Mouse (Mus musculus) gastrocnemius, postnatal 25 days (tissue): ENCODE data around the gene Rtel1. TPM values are rescaled to one million over a fixed set of nuclear protein-coding genes. Genes with fewer than 3 reads are reported as not detected.

Experiments
- DNase-seq: peaks from one replicate; pipeline ENCODE4 v3.0.0; 2022
- total RNA-seq, 2 experiments: library from RNA; stranded (reverse); gene quantifications; 1 replicate in 1 of 2; 2 replicates in 1 of 2; pipeline ENCODE4 v1.2.3; 2021

The Rtel1 gene
- total RNA-seq, 2 experiments from 2014 or later, result 9.9 to 14.9 TPM

GRCm38 (mm10) chr2:181322136-181322535 is 2.6 kb downstream of the Rtel1 start:
- no peak for DNase-seq

- DNase-seq, result no peak
Observed at GRCm38 (mm10) chr2:181326098-181326497, 6.6 kb downstream of the Rtel1 start.

DNA sequence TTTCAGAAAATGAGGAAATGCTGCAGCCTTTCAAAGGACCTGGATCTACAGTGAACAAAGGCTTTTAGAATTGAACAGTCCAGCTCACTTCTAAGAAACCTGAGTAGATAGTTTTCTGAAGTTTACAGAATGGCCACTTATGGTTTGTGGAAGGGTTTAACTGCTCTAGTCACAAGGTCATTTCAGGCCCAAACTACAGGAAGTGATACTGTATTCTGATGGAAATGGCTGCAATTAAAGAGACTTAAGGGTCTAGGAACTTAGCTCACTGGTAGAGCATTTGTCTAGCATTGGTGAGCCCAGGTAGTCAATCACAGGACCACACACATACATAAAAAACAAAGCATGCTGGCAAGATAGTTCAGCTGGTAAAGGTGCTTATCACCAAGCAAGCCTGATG is 13.0 kb downstream of the Rtel1 start:
- no peak for DNase-seq

GRCm38 (mm10) chr2:181334023-181334422 is 14.5 kb downstream of the Rtel1 start:
- DNase-seq, result peak; percentile 28

DNA sequence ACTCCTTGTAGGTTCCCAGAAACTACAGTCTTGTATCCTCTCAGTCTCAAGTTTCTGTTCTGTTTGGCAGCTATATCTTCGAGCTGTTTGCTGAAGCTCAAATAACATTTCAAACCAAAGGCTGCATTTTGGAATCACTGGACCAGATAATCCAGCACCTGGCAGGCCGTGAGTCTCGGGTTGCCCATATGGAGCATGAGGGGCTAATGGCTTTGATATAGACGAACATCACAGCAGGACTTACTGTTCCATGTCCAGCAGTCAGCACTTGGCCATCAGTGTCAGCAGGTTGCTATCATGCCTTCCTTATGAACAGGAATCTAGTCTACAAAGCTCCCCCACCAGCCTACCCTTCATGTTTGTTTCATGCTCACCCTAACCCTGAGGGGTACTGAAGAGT is 20.9 kb downstream of the Rtel1 start:
- no peak for DNase-seq

- DNase-seq, result no peak
Observed at GRCm38 (mm10) chr2:181342766-181343165, 23.2 kb downstream of the Rtel1 start.

- DNase-seq, result no peak
Observed at GRCm38 (mm10) chr2:181356780-181357179, 37.2 kb downstream of the Rtel1 start.

DNA sequence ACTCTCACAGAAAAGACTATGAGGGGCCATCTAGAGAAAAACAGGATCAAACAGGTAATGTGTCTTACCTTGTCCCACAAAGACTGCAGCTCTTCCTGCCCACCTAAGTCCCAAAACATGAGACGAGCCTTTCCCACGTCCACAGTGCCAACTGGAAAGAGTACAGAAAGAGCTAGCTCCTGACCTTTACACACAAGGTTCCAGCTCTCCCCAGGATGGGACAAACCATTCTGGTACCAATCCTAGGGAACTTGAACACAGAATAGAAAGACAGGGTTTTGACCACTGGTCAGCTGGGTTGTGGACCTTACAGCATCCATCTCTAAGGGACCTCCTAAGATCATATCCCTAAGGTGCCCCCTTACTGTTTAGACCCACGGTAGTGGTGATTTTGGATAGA is 44.4 kb downstream of the Rtel1 start:
- no peak for DNase-seq

GRCm38 (mm10) chr2:181364487-181364859 is 44.9 kb downstream of the Rtel1 start:
- DNase-seq, result no peak

DNA sequence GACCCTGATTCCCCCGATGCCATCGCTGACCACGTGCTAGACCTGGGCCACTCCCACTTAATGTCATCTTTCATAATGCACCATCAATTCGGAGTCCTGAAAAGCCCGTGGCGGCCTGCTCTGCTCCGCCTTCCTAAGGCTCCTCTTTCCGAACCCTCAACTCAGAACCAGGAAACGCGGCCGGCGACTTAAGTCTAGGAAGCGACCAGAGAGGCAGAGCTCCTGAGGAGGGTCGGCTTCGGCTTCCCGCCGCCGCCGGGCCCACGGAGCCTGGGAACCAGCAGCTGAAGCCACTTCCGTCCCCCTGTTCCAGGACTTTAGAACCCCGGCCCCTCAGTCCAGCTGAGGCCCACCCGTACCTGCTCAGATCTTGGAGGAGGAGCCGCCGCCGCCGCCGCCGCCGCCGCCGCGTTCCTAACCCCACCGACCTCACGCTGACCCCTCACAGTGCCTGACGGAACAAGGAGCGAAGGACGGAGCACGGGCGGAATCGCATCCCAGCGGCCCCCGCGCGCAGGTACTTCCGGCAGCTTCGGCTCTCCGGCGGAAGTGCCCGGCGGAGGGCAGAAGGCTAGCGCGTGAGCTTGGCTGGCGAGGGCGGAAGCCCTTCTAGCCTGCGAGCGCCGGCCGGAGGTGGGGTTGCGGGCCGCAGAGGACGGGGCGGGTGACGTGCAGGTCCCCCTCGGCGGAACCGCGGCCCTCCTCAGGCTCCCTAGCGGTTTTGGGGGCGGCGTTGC is 45.5 kb downstream of the Rtel1 start, which contains the start of the genes Zgpat and Arfrp1:
TSS of gene Zgpat (plus strand) at position 69 of the 737 bp plus-strand sequence.
TSS of gene Arfrp1 (minus strand) at position 545 of the 737 bp plus-strand sequence.
- peak; percentile 88 for DNase-seq

DNA sequence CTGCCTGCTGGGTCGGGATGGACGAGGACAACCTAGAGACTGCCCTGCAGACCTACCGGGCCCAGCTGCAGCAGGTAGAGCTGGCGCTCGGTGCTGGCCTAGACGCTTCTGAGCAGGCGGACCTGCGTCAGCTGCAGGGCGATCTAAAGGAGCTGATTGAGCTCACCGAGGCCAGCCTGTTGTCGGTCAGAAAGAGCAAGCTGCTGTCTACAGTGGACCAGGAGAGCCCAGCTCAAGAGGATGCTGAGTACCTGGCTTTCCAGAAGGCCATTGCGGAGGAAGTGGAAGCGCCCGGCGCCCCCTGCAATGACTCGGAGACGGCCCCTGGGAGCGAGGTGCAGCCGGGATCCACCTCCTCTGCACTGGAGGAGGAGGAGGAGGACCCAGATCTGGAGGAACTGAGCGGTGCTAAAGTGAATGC is 46.1 kb downstream of the Rtel1 start:
- no peak for DNase-seq

GRCm38 (mm10) chr2:181370001-181370400 is 50.5 kb downstream of the Rtel1 start:
- DNase-seq, result no peak

DNA sequence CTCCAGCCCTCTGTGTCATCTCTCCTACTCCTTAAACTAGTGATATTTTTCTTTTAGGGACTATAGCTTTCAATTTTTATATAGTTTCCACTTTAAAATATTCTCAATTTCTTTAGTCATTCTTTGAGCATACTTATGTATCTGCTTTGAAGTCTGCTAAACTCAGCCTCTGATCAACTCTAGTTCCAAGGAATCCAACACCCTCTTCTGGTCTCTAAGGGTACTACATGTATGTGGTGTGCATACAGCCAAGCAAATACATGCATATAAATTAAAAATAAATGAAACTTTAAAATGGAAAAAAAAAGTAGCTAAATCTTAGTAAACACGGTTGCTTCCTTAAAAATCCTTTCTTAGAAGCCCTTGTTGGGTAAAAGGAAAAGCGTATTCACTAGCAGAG is 56.2 kb downstream of the Rtel1 start:
- no peak for DNase-seq

GRCm38 (mm10) chr2:181377230-181377629 is 57.7 kb downstream of the Rtel1 start:
- DNase-seq, result no peak

GRCm38 (mm10) chr2:181378701-181379100 is 59.2 kb downstream of the Rtel1 start:
- no peak for DNase-seq

DNA sequence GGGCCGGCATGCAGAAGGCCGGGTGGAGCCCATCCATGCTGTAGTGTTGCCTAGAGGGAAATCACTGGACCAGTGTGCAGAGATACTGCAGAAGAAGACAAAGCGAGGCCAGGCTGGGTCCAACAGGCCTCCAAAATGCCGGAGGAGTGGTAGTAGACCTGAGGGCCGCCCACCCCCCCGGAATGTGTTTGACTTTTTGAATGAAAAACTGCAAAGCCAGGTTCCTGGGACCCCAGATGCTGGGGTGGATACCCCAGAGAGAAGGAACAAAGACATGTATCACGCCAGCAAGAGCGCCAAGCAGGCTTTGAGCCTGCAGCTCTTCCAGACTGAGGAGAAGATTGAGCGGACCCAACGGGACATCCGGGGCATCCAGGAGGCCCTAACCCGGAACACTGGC is 60.2 kb downstream of the Rtel1 start, which contains the start of gene Lime1:
TSS of gene Lime1 (plus strand) at position 301 of the 400 bp plus-strand sequence.
- DNase-seq, result no peak

DNA sequence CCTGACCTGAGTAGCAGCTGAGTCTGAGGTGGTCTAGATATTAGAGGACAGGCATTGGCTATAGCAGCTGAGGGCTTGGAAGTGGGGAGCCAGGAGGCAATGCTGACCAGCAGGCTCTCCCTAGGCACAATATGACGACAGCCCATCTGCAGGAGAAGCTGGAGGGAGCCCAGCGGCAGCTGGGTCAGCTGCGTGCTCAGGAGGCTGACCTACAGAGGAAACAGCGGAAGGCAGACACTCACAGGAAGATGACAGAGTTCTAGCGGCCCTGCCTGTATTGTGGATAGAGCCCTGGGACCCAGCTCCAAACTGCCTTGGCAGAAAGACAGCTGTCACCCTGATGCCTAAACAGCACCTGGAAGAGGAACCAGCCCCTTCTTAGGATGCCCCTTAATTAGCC is 60.7 kb downstream of the Rtel1 start:
- no peak for DNase-seq

DNA sequence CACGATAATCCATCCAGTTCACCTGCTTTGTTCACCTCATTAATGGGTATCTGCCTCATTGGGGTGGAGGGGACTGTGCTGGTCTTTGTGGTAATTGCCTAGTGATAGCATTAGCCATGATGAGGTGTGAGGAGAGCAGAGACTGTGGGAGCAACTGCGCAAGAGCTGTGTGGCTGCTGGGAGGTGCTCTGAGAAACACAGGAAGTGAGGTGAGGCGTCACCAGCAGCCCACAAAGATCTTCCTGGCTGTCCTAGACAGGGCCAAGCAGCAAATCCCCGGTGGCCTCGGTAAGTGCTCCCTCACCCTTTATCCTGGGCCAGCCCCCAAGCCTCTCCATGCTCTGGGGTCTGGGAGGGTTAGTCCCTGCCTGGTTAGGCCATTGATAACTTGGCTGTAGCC is 61.6 kb downstream of the Rtel1 start:
- no peak for DNase-seq

DNA sequence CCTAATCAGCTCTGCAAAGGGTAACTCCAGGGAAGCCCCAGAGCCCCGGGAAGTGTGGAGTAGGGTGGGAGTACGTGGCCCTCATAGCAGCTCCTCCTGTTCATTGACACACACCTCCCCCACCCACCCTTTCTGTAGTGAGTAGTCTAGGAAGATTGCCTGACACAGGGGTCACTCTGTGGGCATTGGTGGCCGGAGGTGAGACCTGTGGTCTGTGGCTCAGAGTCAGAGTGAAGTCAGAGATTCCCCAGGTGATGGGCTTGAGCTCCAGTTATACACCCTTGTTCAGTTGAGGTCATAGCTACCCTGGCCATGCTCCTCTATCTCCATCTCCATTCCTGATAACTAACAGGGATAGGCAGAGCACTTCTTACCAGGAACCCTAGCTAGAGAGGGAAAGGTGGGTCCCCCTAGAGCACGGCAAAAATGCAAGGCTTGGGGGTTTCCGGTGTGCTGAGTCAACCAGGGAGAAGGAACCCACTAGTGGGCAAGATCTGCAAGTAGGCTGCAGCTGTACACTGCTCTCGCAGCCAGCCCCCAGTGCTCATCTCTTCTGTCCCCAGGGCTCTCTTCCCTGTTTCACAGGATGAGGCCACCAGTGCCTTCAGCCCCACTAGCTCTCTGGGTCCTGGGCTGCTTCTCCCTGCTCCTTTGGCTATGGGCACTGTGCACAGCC is 62.2 kb downstream of the Rtel1 start:
- no peak for DNase-seq

DNA sequence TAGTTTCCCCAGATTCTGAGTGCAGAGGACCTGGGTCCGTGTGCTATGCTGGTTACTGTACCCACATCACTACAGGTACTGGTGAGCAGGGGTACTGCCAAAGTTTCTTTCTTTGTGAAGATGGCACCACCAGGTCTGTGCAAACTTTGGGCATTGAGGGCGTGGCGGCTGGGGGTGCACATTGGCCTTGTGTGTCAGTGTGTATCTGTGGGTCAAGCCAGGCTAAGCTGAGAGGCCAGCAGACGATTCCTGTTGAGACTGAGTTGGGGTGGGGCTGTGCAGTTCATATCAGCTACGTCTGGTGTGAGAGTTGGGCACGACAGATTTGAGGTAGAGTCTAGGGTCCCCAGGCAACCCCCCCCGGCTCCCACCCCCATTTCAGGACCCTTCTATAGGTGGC is 64.9 kb downstream of the Rtel1 start:
- no peak for DNase-seq

GRCm38 (mm10) chr2:181384919-181385391 is 65.4 kb downstream of the Rtel1 start:
- DNase-seq, result peak; percentile 82

DNA sequence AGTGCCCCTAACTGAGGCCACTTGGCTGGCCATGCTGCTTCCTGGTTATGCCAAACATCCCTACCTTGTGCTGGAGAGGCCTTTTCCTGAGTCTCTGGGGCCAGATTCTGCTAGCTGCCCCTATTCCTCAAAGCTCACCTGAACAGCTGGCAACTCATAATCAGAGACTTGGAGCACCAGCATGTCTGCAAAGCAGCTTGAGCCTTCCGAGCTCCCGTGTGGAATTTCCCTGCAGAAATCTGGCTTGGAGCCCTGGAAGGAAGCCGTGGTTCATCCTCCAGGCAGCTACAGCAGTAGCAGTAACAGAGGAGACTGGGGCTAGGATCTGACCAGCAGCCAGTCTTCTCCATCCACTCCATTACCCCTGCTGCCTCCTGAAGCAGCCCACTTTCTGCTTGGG is 66.3 kb downstream of the Rtel1 start:
- peak; percentile 74 for DNase-seq

GRCm38 (mm10) chr2:181386663-181387210 is 67.2 kb downstream of the Rtel1 start:
- no peak for DNase-seq
